Mouse (Mus musculus) liver, adult 2 months (tissue): ENCODE measurements around the gene Fam102a. TPM values are rescaled to one million over a fixed set of nuclear protein-coding genes. Genes with fewer than 3 reads are reported as not detected.

Experiments
- DNase-seq: peaks from one replicate; pipeline ENCODE4 v3.0.0-alpha.2; 2011; ENCODE audit warnings: low read depth, low spot score; ENCODE audit errors: extremely low read depth
- H3K27ac ChIP-seq: fragments of 200-500 bp; replicated peaks from 2 replicates; pipeline ENCODE4 v1.5.1; 2012; ENCODE audit warnings: low read depth, mild to moderate bottlenecking, control low read depth, inconsistent platforms, low read length; ENCODE audit not compliant: insufficient read depth
- H3K27me3 ChIP-seq: fragments of 200-500 bp; 2 replicates; pipeline ENCODE4 v1.6.1; 2012; ENCODE audit warnings: mild to moderate bottlenecking, moderate library complexity, low read length, inconsistent platforms; ENCODE audit not compliant: control insufficient read depth, insufficient read depth
- H3K36me3 ChIP-seq: fragments of 200-500 bp; 2 replicates; pipeline ENCODE4 v1.6.1; 2012; ENCODE audit warnings: low read length, inconsistent platforms; ENCODE audit not compliant: control insufficient read depth, insufficient read depth
- H3K4me1 ChIP-seq: fragments of 200-500 bp; 2 replicates; pipeline ENCODE4 v1.6.1; 2011; ENCODE audit warnings: low read length; ENCODE audit not compliant: control insufficient read depth, insufficient read depth
- H3K4me3 ChIP-seq: fragments of 200-500 bp; 2 replicates; pipeline ENCODE4 v1.5.1; 2011; ENCODE audit warnings: low read depth, mild to moderate bottlenecking, control low read depth, low read length, moderate library complexity; ENCODE audit not compliant: insufficient read depth
- H3K79me2 ChIP-seq: fragments of 200-500 bp; 2 replicates; pipeline ENCODE4 v1.6.1; 2012; ENCODE audit warnings: inconsistent platforms, mild to moderate bottlenecking, low read length, moderate library complexity; ENCODE audit not compliant: control insufficient read depth, insufficient read depth
- H3K9ac ChIP-seq: fragments of 200-500 bp; 2 replicates; pipeline ENCODE4 v1.6.1; 2012; ENCODE audit warnings: low read depth, mild to moderate bottlenecking, control low read depth, inconsistent platforms, low read length
- CTCF ChIP-seq: fragments of 200-500 bp; IDR thresholded peaks from 2 replicates; pipeline ENCODE4 v1.5.1; 2011; ENCODE audit warnings: low read depth, low read length, control low read depth
- POLR2A ChIP-seq: fragments of 200-500 bp; IDR thresholded peaks from 2 replicates; pipeline ENCODE4 v1.6.1; 2011; ENCODE audit warnings: low read length, control low read depth; ENCODE audit not compliant: insufficient read depth; ENCODE audit errors: extremely low read depth
- WGBS: fragments of 180-500 bp; shearing (Covaris S2); methylation state at CpG from one replicate; pipeline ENCODE4 v1.1.7; 2018; 5-methylcytosine and 5-hydroxymethylcytosine counted together
- polyA plus RNA-seq: library from polyadenylated mRNA; depleted of rRNA; stranded (reverse); fragments of >200 nt; gene quantifications from 2 replicates; pipeline ENCODE4 v1.2.3, GENCODE M21; 2012
- total RNA-seq: library from RNA; depleted of rRNA; stranded (reverse); fragments of >200 nt; gene quantifications from 2 replicates; pipeline ENCODE4 v1.2.3, GENCODE M21; 2014

Gene Fam102a
- total and polyA plus RNA-seq, 2 experiments: 7.0 to 11.0 TPM

GRCm38 (mm10) chr2:32530479-32530878 is 4.7 kb upstream of the Fam102a start:
- DNase-seq: no peak
- TF ChIP-seq POLR2A (no peak), CTCF (no peak)
- Histone ChIP-seq H3K4me1 (peaks cover 8% of the 10 kb centered on the region), H3K79me2 (no peaks in the 10 kb centered on the region), H3K27ac (no peak overlapping the region), H3K9ac (no peak overlapping the region), H3K27me3 (no peaks in the 10 kb centered on the region), H3K36me3 (no peaks in the 10 kb centered on the region), H3K4me3 (no peak overlapping the region)
- WGBS: 85% methylated on average over 2 of the region's 2 CpGs

GRCm38 (mm10) chr2:32533163-32533562 is 2.0 kb upstream of the Fam102a start:
- TF ChIP-seq POLR2A: no peak
- TF ChIP-seq CTCF: no peak
- 79% methylated on average over 2 of the region's 2 CpGs for WGBS

GRCm38 (mm10) chr2:32534061-32534732 is 935 bp upstream of the Fam102a start:
- H3K79me2 ChIP-seq: peaks cover 18% of the 10 kb centered on the region; the same call in 1 of the 2 replicates
- peak overlapping the region; percentile 56 for H3K9ac ChIP-seq
- no peak overlapping the region for H3K4me3 ChIP-seq
- peaks cover 13% of the 10 kb centered on the region for H3K4me1 ChIP-seq
- TF ChIP-seq CTCF (no peak), POLR2A (no peak)
- H3K36me3 ChIP-seq: no peaks in the 10 kb centered on the region
- peak overlapping the region; percentile 82 for H3K27ac ChIP-seq
- H3K27me3 ChIP-seq: no peaks in the 10 kb centered on the region
- peak; percentile 80 for DNase-seq
- 14% methylated on average over 13 of the region's 13 CpGs for WGBS

More at GRCm38 (mm10) chr2:32533163-32533562, 2.0 kb upstream of the Fam102a start:
- peaks cover 4% of the 10 kb centered on the region for H3K4me1 ChIP-seq
- H3K9ac ChIP-seq: no peak overlapping the region
- no peak overlapping the region for H3K27ac ChIP-seq
- no peaks in the 10 kb centered on the region for H3K36me3 ChIP-seq
- no peak for DNase-seq
- H3K79me2 ChIP-seq: peaks cover 8% of the 10 kb centered on the region; the same call in 1 of the 2 replicates
- H3K4me3 ChIP-seq: no peak overlapping the region
- no peaks in the 10 kb centered on the region for H3K27me3 ChIP-seq

GRCm38 (mm10) chr2:32535501-32535991 is 414 bp downstream of the Fam102a start:
- DNase-seq: peak; percentile 49
- Histone ChIP-seq H3K27ac (peak overlapping the region; percentile 94), H3K4me3 (peak overlapping the region; percentile 87), H3K9ac (peak overlapping the region; percentile 96), H3K79me2 (peaks cover 24% of the 10 kb centered on the region; the same call in 1 of the 2 replicates), H3K27me3 (no peaks in the 10 kb centered on the region), H3K36me3 (no peaks in the 10 kb centered on the region), H3K4me1 (peaks cover 13% of the 10 kb centered on the region)
- WGBS: 1% methylated on average over 55 of the region's 56 CpGs
- TF ChIP-seq CTCF (no peak), POLR2A (0 out of 2 replicates have a peak, but pooled peaks have one; percentile 61)

- Histone ChIP-seq H3K9ac (peak overlapping the region; percentile 96), H3K27me3 (no peaks in the 10 kb centered on the region), H3K27ac (peak overlapping the region; percentile 94), H3K4me3 (peak overlapping the region; percentile 87), H3K36me3 (no peaks in the 10 kb centered on the region), H3K4me1 (peaks cover 16% of the 10 kb centered on the region), H3K79me2 (peaks cover 31% of the 10 kb centered on the region; the same call in 1 of the 2 replicates)
- 4% methylated on average over 14 of the region's 14 CpGs for WGBS
- TF ChIP-seq POLR2A: no peak
- TF ChIP-seq CTCF: no peak
- peak; percentile 78 for DNase-seq
These were observed 1.0 kb downstream of the Fam102a start for GRCm38 (mm10) chr2:32536086-32536633.

- DNase-seq: peak; percentile 82
- no peaks in the 10 kb centered on the region for H3K27me3 ChIP-seq
These were observed 1.7 kb downstream of the Fam102a start for GRCm38 (mm10) chr2:32536634-32537359.

More at GRCm38 (mm10) chr2:32536634-32537359, 1.7 kb downstream of the Fam102a start:
- Histone ChIP-seq H3K4me1 (peaks cover 16% of the 10 kb centered on the region), H3K36me3 (no peaks in the 10 kb centered on the region), H3K79me2 (peaks cover 37% of the 10 kb centered on the region), H3K4me3 (peak overlapping the region; percentile 87), H3K9ac (peak overlapping the region; percentile 96), H3K27ac (peak overlapping the region; percentile 94)
- TF ChIP-seq CTCF: peak; percentile 51
- no peak for TF ChIP-seq POLR2A
- WGBS: 5% methylated on average over 11 of the region's 11 CpGs
